Mouse (Mus musculus): ENCODE data around the gene Dhx37. TPM values are rescaled to one million over a fixed set of nuclear protein-coding genes. Genes with fewer than 3 reads are reported as not detected.

Dhx37 gene
- total RNA-seq, 2 experiments from 2014 or later = 11.4 to 15.2 TPM

GRCm38 (mm10) chr5:125381954-125382672, 51.8 kb downstream of the Dhx37 start:
- no peak for DNase-seq (ENCODE audit: low spot score in 2 of 2)
- intact Hi-C loops (cut with DNase I) = loop anchor here (5.0 kb wide), 1 partner anchor 80 kb away; no protein-coding TSS in a partner anchor

- intact Hi-C loops (cut with DNase I) = no loop called here
- no peak for DNase-seq (ENCODE audit: low spot score in 2 of 2)
These were observed 55.0 kb downstream of the Dhx37 start for GRCm38 (mm10) chr5:125378919-125379318.

- no peak for DNase-seq (ENCODE audit: low spot score in 2 of 2)
- intact Hi-C loops (cut with DNase I) = no loop called here
These were observed 56.7 kb downstream of the Dhx37 start for GRCm38 (mm10) chr5:125377214-125377613.

- peak in 1 of 2 experiments; percentile 49 for DNase-seq (ENCODE audit: low spot score in 2 of 2)
- intact Hi-C loops (cut with DNase I) = no loop called here
These were observed 58.0 kb downstream of the Dhx37 start for GRCm38 (mm10) chr5:125375871-125376270.

- DNase-seq (ENCODE audit: low spot score in 2 of 2) = no peak
- intact Hi-C loops (cut with DNase I) = no loop called here
These were observed 61.9 kb downstream of the Dhx37 start for GRCm38 (mm10) chr5:125372027-125372426.

GRCm38 (mm10) chr5:125370950-125371693, 62.8 kb downstream of the Dhx37 start:
- DNase-seq (ENCODE audit: low spot score in 2 of 2) = no peak
- intact Hi-C loops (cut with DNase I) = no loop called here

- peak; percentile 69 to 80 for DNase-seq (ENCODE audit: low spot score in 2 of 2)
- intact Hi-C loops (cut with DNase I) = loop anchor here (1.0 to 10.0 kb wide), 4 partner anchors 90 to 466 kb away; no protein-coding TSS in a partner anchor
These were observed 65.4 kb downstream of the Dhx37 start for GRCm38 (mm10) chr5:125368568-125368967.

GRCm38 (mm10) chr5:125368156-125368555, 65.8 kb downstream of the Dhx37 start:
- no peak for DNase-seq (ENCODE audit: low spot score in 2 of 2)
- intact Hi-C loops (cut with DNase I) = loop anchor here (1.0 to 10.0 kb wide), 4 partner anchors 90 to 466 kb away; no protein-coding TSS in a partner anchor

- no peak for DNase-seq (ENCODE audit: low spot score in 2 of 2)
- intact Hi-C loops (cut with DNase I) = loop anchor here (5.0 to 10.0 kb wide), 2 partner anchors 170 to 463 kb away; no protein-coding TSS in a partner anchor
These were observed 69.0 kb downstream of the Dhx37 start for GRCm38 (mm10) chr5:125364851-125365429.

GRCm38 (mm10) chr5:125363894-125364293, 70.0 kb downstream of the Dhx37 start:
- intact Hi-C loops (cut with DNase I) = loop anchor here (10.0 kb wide), 1 partner anchor 169 kb away; no protein-coding TSS in a partner anchor
- no peak for DNase-seq (ENCODE audit: low spot score in 2 of 2)

Small RNA genes lying within 50 kb of the gene (microRNA-seq; reads per million reads assigned to microRNA genes)
- gene Gm27551 = 0 reads per million in 2 experiments

Other genes with a start within 250 kb of the Dhx37 start
- 10 to 100 TPM; 24.6 to 28.9 TPM for gene Scarb1, start 93.0 kb downstream of the Dhx37 start, total RNA-seq (2021)
- gene Gm10382, start 44.8 kb downstream of the Dhx37 start, total RNA-seq (2021) = under 1 TPM in 1 of 2 experiments, not detected in 1; 0.46 TPM
- 100 to 1,000 TPM; 810 to 811 TPM for gene Ubc, start 43.9 kb downstream of the Dhx37 start, total RNA-seq (2021)
- gene Bri3bp, start 7.4 kb upstream of the Dhx37 start, total RNA-seq (2021) = 10 to 100 TPM; 92.5 to 95.3 TPM
- 10 to 100 TPM; 43.0 to 52.1 TPM for gene Aacs, start 41.7 kb upstream of the Dhx37 start, total RNA-seq (2021)
- gene Tmem132b, start 97.7 kb upstream of the Dhx37 start, total RNA-seq (2021) = 100 to 1,000 TPM; 125 to 141 TPM

Data from left cerebral cortex, postnatal 25 days (tissue).